Mouse (Mus musculus): ENCODE data around the gene Ift88.

GRCm38 (mm10) chr14:57529786-57530515 lies 106.1 kb downstream of the Ift88 start:
- TF ChIP-seq GATA1 (IDR thresholded peaks at IDR 0.05; ENCODE audit: low read length) (no peak), TAL1 (IDR thresholded peaks at IDR 0.05; ENCODE audit: low read length) (no peak)

Data from erythroblast, embryonic 14.5 days (primary cell).